Comparison of ENCODE assay signal across 22 mouse cellular contexts in the genomic region with DNA sequence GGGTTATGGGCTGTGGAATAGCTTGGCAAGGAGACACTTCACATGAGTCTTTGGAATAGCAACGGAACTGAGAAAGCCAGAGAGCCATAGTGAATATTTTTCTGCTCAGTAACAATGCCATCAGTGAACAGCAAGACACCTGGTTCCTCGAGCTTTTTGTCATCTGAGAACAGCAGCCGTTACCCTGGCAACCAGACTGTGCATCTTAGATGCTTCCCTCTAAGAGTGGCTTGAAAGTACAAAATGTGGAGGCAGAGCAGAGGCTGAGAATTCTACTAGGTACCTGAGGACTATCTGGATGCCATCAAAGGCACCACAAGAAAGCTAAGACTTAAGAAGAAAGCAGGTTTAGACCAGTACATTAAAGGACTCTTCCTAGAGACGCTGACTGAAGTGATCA. TPM values are rescaled to one million over a fixed set of nuclear protein-coding genes. Genes with fewer than 3 reads are reported as not detected.
DNase-seq lines count a peak whose midpoint lies in the region; ATAC-seq and TF ChIP-seq lines count a peak whose summit lies in the region.
"Had no signal": no experiment of that assay in that cellular context is flagged by ENCODE, and none has a peak within 500 bp of the region (broad histone marks: within the 10 kb centered on the region; RNA-seq: fewer than 3 reads in every experiment).

No protein-coding gene starts in this region.

- no peaks in the 10 kb centered on the region for H3K27me3 ChIP-seq in forebrain, postnatal 0 days (ENCODE audit: insufficient read depth, low read length)
- H3K27me3 ChIP-seq: liver, embryonic 12.5 days; lung, embryonic 15.5 days had no signal

- H3K36me3 ChIP-seq in forebrain, postnatal 0 days (ENCODE audit: insufficient read depth) = no peaks in the 10 kb centered on the region
- H3K36me3 ChIP-seq: liver, embryonic 12.5 days; lung, embryonic 15.5 days had no signal

- H3K4me1 ChIP-seq in forebrain, postnatal 0 days (ENCODE audit: insufficient read depth) = no peaks in the 10 kb centered on the region
- H3K4me1 ChIP-seq: liver, embryonic 12.5 days; lung, embryonic 15.5 days had no signal

- ATAC-seq in forebrain, postnatal 0 days = peak; percentile 86; the same call in 1 of the 2 replicates
- ATAC-seq: liver, embryonic 12.5 days had no signal

- H3K27ac ChIP-seq in forebrain, postnatal 0 days (ENCODE audit: low read depth, low read length) = peak overlapping the region; percentile 57; the same call in 1 of the 2 replicates
- H3K27ac ChIP-seq: liver, embryonic 12.5 days; lung, embryonic 15.5 days had no signal

- no peak overlapping the region for H3K4me3 ChIP-seq in forebrain, postnatal 0 days (ENCODE audit: low read depth, low read length)
- H3K4me3 ChIP-seq: liver, embryonic 12.5 days; lung, embryonic 15.5 days had no signal

- no peak overlapping the region for H3K9ac ChIP-seq in forebrain, postnatal 0 days
- H3K9ac ChIP-seq: liver, embryonic 12.5 days; lung, embryonic 15.5 days had no signal

- DNase-seq in layer of hippocampus, adult 9-11 months = peak; percentile 14
- DNase-seq in layer of hippocampus, postnatal 25 days (ENCODE audit: extremely low spot score in 1 of 2, low spot score in 1 of 2) = no peak
- DNase-seq in right cerebral cortex, adult 2 months (ENCODE audit: low spot score in 2 of 2) = peak; percentile 16 to 35
- no peak for DNase-seq in right cerebral cortex, postnatal 25 days
- DNase-seq in forebrain, postnatal 0 days = peak; percentile 52
- no peak for DNase-seq in thymus, postnatal 25 days
- DNase-seq in embryo, embryonic 11 days = no peak
- DNase-seq: cerebellum, postnatal 25 days; gastrocnemius, postnatal 10 days; heart, adult 18-20 months; kidney, adult 18-20 months; kidney, postnatal 14 days; spleen, adult 18-20 months had no signal

- no peak for TF ChIP-seq CTCF in forebrain, postnatal 0 days (IDR thresholded peaks at IDR 0.05; ENCODE audit: low read depth)

- no peak overlapping the region for H3K4me2 ChIP-seq in forebrain, postnatal 0 days (ENCODE audit: low read depth)
- H3K4me2 ChIP-seq: liver, embryonic 12.5 days; lung, embryonic 15.5 days had no signal

- WGBS in forebrain, postnatal 0 days = 48% methylated on average over 4 of the region's 4 CpGs

- no peaks in the 10 kb centered on the region for H3K9me3 ChIP-seq in forebrain, postnatal 0 days (ENCODE audit: low read length)
- H3K9me3 ChIP-seq: liver, embryonic 12.5 days; lung, embryonic 15.5 days had no signal

RNA-seq across cellular contexts. Expression of a gene that starts 2.5 kb away (rescaled TPM):
- 1,000 to 10,000 TPM; 1,674 to 1,801 TPM for total RNA-seq in layer of hippocampus, postnatal 25 days (2021)
- 26.9 and 36.3 TPM in 2 replicates for total RNA-seq in forebrain, postnatal 0 days (2014; rRNA removed)
- 15.4 and 16.4 TPM in 2 replicates for polyA plus RNA-seq in forebrain, postnatal 0 days (2015; fragmentation: Nextera tagmentation; extraction: Ambion mirVana)

RNA-seq across cellular contexts. Expression of a gene that starts 43.5 kb away (rescaled TPM):
- total RNA-seq in layer of hippocampus, postnatal 25 days (2021) = 10 to 100 TPM; 21.8 to 28.9 TPM
- 39.0 and 42.2 TPM in 2 replicates for total RNA-seq in forebrain, postnatal 0 days (2014; rRNA removed)
- 8.7 and 18.3 TPM in 2 replicates for polyA plus RNA-seq in forebrain, postnatal 0 days (2015; fragmentation: Nextera tagmentation; extraction: Ambion mirVana)
- total RNA-seq: hematopoietic stem cell, adult 5-6 weeks; monocyte, adult 5-6 weeks had no signal
- polyA plus RNA-seq: liver, embryonic 12.5 days; thymus, postnatal 0 days had no signal

RNA-seq across cellular contexts. Expression of a gene that starts 45.1 kb away (rescaled TPM):
- under 1 TPM; 0.27 to 0.40 TPM for total RNA-seq in layer of hippocampus, postnatal 25 days (2021)
- 0.08 TPM in 1 of 2 replicates, not detected in the other for total RNA-seq in forebrain, postnatal 0 days (2014; rRNA removed)
- not detected in 2 replicates for polyA plus RNA-seq in forebrain, postnatal 0 days (2015; fragmentation: Nextera tagmentation; extraction: Ambion mirVana)
- total RNA-seq: adrenal gland, postnatal 4 days; ES-E14; gastrocnemius, postnatal 10 days; heart, adult 18-20 months; hematopoietic stem cell, adult 5-6 weeks; monocyte, adult 5-6 weeks had no signal
- polyA plus RNA-seq: limb, embryonic 11.5 days; liver, embryonic 12.5 days; stomach, embryonic 14.5 days; thymus, postnatal 0 days had no signal

Comparison
In these comparisons a context has a peak if more than half of its experiments do, and no peak if none do; other contexts are left out.
1. DNase-seq: peak in layer of hippocampus, adult 9-11 months (single experiment), right cerebral cortex, adult 2 months (2 of 2) and forebrain, postnatal 0 days (single experiment); none in layer of hippocampus, postnatal 25 days (0 of 2), right cerebral cortex, postnatal 25 days (single experiment), thymus, postnatal 25 days (single experiment) and embryo, embryonic 11 days (single experiment).
2. RNA of a gene that starts 2.5 kb away (total RNA-seq): 1,674 to 1,801 TPM in layer of hippocampus, postnatal 25 days; 26.9 to 36.3 TPM in forebrain, postnatal 0 days; every median in the first group is over 10 times any median in the second.